Mouse (Mus musculus) CH12.LX (cell line): Measurements from ENCODE around the gene C8a.

Experiments used
- CTCF ChIP-seq, 2 experiments: IDR thresholded peaks in 1 of 2; conservative IDR thresholded peaks in 1 of 2; 2 replicates each; pipeline ENCODE4 v1.5.1; 2011 to 2012; ENCODE audit warnings: low read depth in 2 of 2, low read length in 2 of 2, improper control_type of control experiment in 1 of 2, inconsistent platforms in 1 of 2, mild to moderate bottlenecking in 1 of 2, moderate library complexity in 1 of 2
- GABPA ChIP-seq: IDR thresholded peaks from 2 replicates; pipeline ENCODE4 v1.6.1; 2012; ENCODE audit warnings: low read depth, low read length, improper control_type of control experiment, inconsistent platforms; ENCODE audit not compliant: insufficient replicate concordance
- KAT2A ChIP-seq: IDR thresholded peaks from 2 replicates; pipeline ENCODE4 v1.6.1; 2012; ENCODE audit warnings: low read length, improper control_type of control experiment, inconsistent platforms; ENCODE audit not compliant: insufficient replicate concordance
- MAX ChIP-seq: IDR thresholded peaks from 2 replicates; pipeline ENCODE4 v1.6.1; 2011; ENCODE audit warnings: low read length, improper control_type of control experiment
- POLR2A ChIP-seq: IDR thresholded peaks from 2 replicates; pipeline ENCODE4 v1.6.1; 2011; ENCODE audit warnings: low read depth, mild to moderate bottlenecking, improper control_type of control experiment, low read length

GRCm38 (mm10) chr4:104823597-104824101 is 52.5 kb downstream of the C8a start:
- TF ChIP-seq POLR2A = no peak
- TF ChIP-seq CTCF (conservative IDR thresholded peaks at IDR 0.05 in 1 of 2, IDR thresholded peaks at IDR 0.05 in 1 of 2; ENCODE audit: low read depth in 2 of 2, low read length in 2 of 2) = no peak
- TF ChIP-seq MAX = no peak
- no peak for TF ChIP-seq GABPA
- no peak for TF ChIP-seq KAT2A
